10 mouse cellular contexts compared by ENCODE assay signal in genomic region chr6:128011071-128011477, GRCm38 (mm10).
DNase-seq lines count a peak whose midpoint lies in the region; ATAC-seq and TF ChIP-seq lines count a peak whose summit lies in the region.
"Had no signal": no experiment of that assay in that cellular context is flagged by ENCODE, and none has a peak within 500 bp of the region (broad histone marks: within the 10 kb centered on the region; RNA-seq: fewer than 3 reads in every experiment).

No protein-coding gene starts in this region.

- WGBS in hindbrain, embryonic 11.5 days: 86% methylated on average over 11 of the region's 13 CpGs
- 78% methylated on average over 13 of the region's 13 CpGs for WGBS in forebrain, embryonic 13.5 days

- intact Hi-C loops in gastrocnemius, adult 2 months (cut with DNase I): no loop called here

- no peaks in the 10 kb centered on the region for H3K27me3 ChIP-seq in hindbrain, embryonic 11.5 days (ENCODE audit: control insufficient read depth, insufficient read depth, low read length)
- 0 out of 2 replicates have a peak, but pooled peaks cover 5% of the 10 kb centered on the region for H3K27me3 ChIP-seq in forebrain, embryonic 13.5 days

- no peak overlapping the region for H3K4me3 ChIP-seq in gastrocnemius, adult 2 months
- H3K4me3 ChIP-seq in hindbrain, embryonic 11.5 days (ENCODE audit: low read depth, low read length): no peak overlapping the region
- no peak overlapping the region for H3K4me3 ChIP-seq in forebrain, embryonic 13.5 days
- H3K4me3 ChIP-seq: erythroblast, embryonic 14.5 days; megakaryocyte, embryonic 14.5 days had no signal

- DNase-seq in gastrocnemius, adult 2 months: no peak
- no peak for DNase-seq in gastrocnemius, postnatal 4 days (ENCODE audit: low spot score in 2 of 2)
- DNase-seq in ovary, postnatal 36 days (ENCODE audit: low spot score): peak; percentile 61
- DNase-seq in ovary, postnatal 10 days (ENCODE audit: low spot score): no peak
- DNase-seq in hindbrain, embryonic 11.5 days (ENCODE audit: low spot score): no peak
- DNase-seq in right cerebral cortex, postnatal 36 days (ENCODE audit: low spot score in 2 of 2): peak; percentile 52 to 58

- H3K36me3 ChIP-seq in hindbrain, embryonic 11.5 days (ENCODE audit: control insufficient read depth, insufficient read depth, low read length): no peaks in the 10 kb centered on the region
- H3K36me3 ChIP-seq in forebrain, embryonic 13.5 days (ENCODE audit: poor library complexity, severe bottlenecking): no peaks in the 10 kb centered on the region

- H3K9me3 ChIP-seq in hindbrain, embryonic 11.5 days (ENCODE audit: control insufficient read depth, low read length): no peaks in the 10 kb centered on the region
- no peaks in the 10 kb centered on the region for H3K9me3 ChIP-seq in forebrain, embryonic 13.5 days (replicated peaks)
- H3K9me3 ChIP-seq: megakaryocyte, embryonic 14.5 days had no signal

- ATAC-seq in hindbrain, embryonic 11.5 days (ENCODE audit: low FRiP score): 0 out of 2 replicates have a peak, but pooled peaks have one; percentile 20
- ATAC-seq in granulocyte monocyte progenitor cell, adult 5-6 weeks (replicated peaks; ENCODE audit: poor library complexity, severe bottlenecking): no peak
- no peak for ATAC-seq in forebrain, embryonic 13.5 days

- no peak overlapping the region for H3K9ac ChIP-seq in hindbrain, embryonic 11.5 days (ENCODE audit: low read depth, low read length)
- no peak overlapping the region for H3K9ac ChIP-seq in forebrain, embryonic 13.5 days

- TF ChIP-seq CTCF in gastrocnemius, adult 2 months (IDR thresholded peaks at IDR 0.05): no peak

- peak overlapping the region; percentile 16; the same call in 1 of the 2 replicates for H3K27ac ChIP-seq in gastrocnemius, adult 2 months
- no peak overlapping the region for H3K27ac ChIP-seq in hindbrain, embryonic 11.5 days (ENCODE audit: low read depth, low read length)
- H3K27ac ChIP-seq in forebrain, embryonic 13.5 days: no peak overlapping the region

- H3K4me2 ChIP-seq in hindbrain, embryonic 11.5 days (replicated peaks; ENCODE audit: low read depth, low read length): no peak overlapping the region
- H3K4me2 ChIP-seq in forebrain, embryonic 13.5 days: no peak overlapping the region

- 0 out of 2 replicates have a peak, but pooled peaks cover 4% of the 10 kb centered on the region for H3K4me1 ChIP-seq in hindbrain, embryonic 11.5 days (replicated peaks; ENCODE audit: control insufficient read depth, insufficient read depth, low read length)
- H3K4me1 ChIP-seq in forebrain, embryonic 13.5 days: peaks cover 34% of the 10 kb centered on the region

Comparison
In these comparisons a context has a peak if more than half of its experiments do, and no peak if none do; other contexts are left out.
1. DNase-seq: peak in ovary, postnatal 36 days (single experiment) and right cerebral cortex, postnatal 36 days (2 of 2); none in gastrocnemius, adult 2 months (single experiment), gastrocnemius, postnatal 4 days (0 of 2), ovary, postnatal 10 days (single experiment) and hindbrain, embryonic 11.5 days (single experiment).